Mouse (Mus musculus) heart, embryonic 16.5 days (tissue): ENCODE data around the gene Il16. TPM values are rescaled to one million over a fixed set of nuclear protein-coding genes. Genes with fewer than 3 reads are reported as not detected.
A peak's percentile ranks its signal among the peaks of the same experiment; 100 is the strongest.

Experiments
- ATAC-seq: fragments of 200-750 bp; cut with Nextera tagmentation; replicated peaks from 2 replicates; pipeline ENCODE4 v1.8.0; 2017; ENCODE audit warnings: moderate number of reproducible peaks; ENCODE audit not compliant: insufficient read depth, low FRiP score; ENCODE audit errors: extremely low read depth
- H3K27ac ChIP-seq: fragments of 300-500 bp; sonication (generic); 2 replicates; pipeline ENCODE4 v1.5.1; 2014; ENCODE audit warnings: mild to moderate bottlenecking, low read length, control low read depth, moderate library complexity
- H3K27me3 ChIP-seq: fragments of 300-500 bp; sonication (generic); 2 replicates; pipeline ENCODE4 v1.6.1; 2014; ENCODE audit warnings: low read length, mixed read lengths; ENCODE audit not compliant: control insufficient read depth, insufficient read depth
- H3K36me3 ChIP-seq: fragments of 300-500 bp; sonication (generic); 2 replicates; pipeline ENCODE4 v1.6.1; 2014; ENCODE audit not compliant: control insufficient read depth, insufficient read depth
- H3K4me1 ChIP-seq: fragments of 300-500 bp; sonication (generic); 2 replicates; pipeline ENCODE4 v1.6.1; 2014; ENCODE audit warnings: low read length, mixed read lengths; ENCODE audit not compliant: control insufficient read depth, insufficient read depth
- H3K4me2 ChIP-seq: fragments of 300-500 bp; sonication (generic); 2 replicates; pipeline ENCODE4 v1.6.1; 2014; ENCODE audit warnings: low read depth, mild to moderate bottlenecking, control low read depth, low read length
- H3K4me3 ChIP-seq: fragments of 300-500 bp; sonication (generic); 2 replicates; pipeline ENCODE4 v1.5.1; 2014; ENCODE audit warnings: mild to moderate bottlenecking, control low read depth, low read length
- H3K9ac ChIP-seq: fragments of 300-500 bp; sonication (generic); 2 replicates; pipeline ENCODE4 v1.6.1; 2014; ENCODE audit warnings: low read length, control low read depth
- H3K9me3 ChIP-seq: fragments of 300-500 bp; sonication (generic); replicated peaks from 2 replicates; pipeline ENCODE4 v1.6.1; 2016; ENCODE audit warnings: low read length; ENCODE audit not compliant: control insufficient read depth
- WGBS: fragments of 180-500 bp; shearing (Covaris S2); extraction: QIAGEN DNeasy Blood & Tissue Kit; methylation state at CpG from one replicate; pipeline ENCODE4 v1.1.7; 2014; 5-methylcytosine and 5-hydroxymethylcytosine counted together
- polyA plus RNA-seq: library from polyadenylated mRNA; unstranded; fragments of >200 nt; fragmentation: Nextera tagmentation; extraction: Ambion mirVana; gene quantifications from 2 replicates; pipeline ENCODE4 v1.2.1, GENCODE M21; 2015

Il16 gene
- polyA plus RNA-seq, 1 experiment from 2014 or later = 12.0 TPM

GRCm38 (mm10) chr7:83659159-83660065 is 86.1 kb downstream of the Il16 start:
- no peaks in the 10 kb centered on the region for H3K36me3 ChIP-seq
- 71% methylated on average over 9 of the region's 9 CpGs for WGBS
- no peaks in the 10 kb centered on the region; the same call in 1 of the 2 replicates for H3K9me3 ChIP-seq
- no peak overlapping the region for H3K4me2 ChIP-seq
- H3K27me3 ChIP-seq = no peaks in the 10 kb centered on the region
- H3K9ac ChIP-seq = no peak overlapping the region
- peak overlapping the region; percentile 68 for H3K27ac ChIP-seq
- 0 out of 2 replicates have a peak, but pooled peaks have one; percentile 31 for ATAC-seq
- no peak overlapping the region for H3K4me3 ChIP-seq
- no peaks in the 10 kb centered on the region for H3K4me1 ChIP-seq

- Histone ChIP-seq H3K9ac (no peak overlapping the region), H3K4me3 (no peak overlapping the region), H3K27ac (peak overlapping the region; percentile 66), H3K27me3 (no peaks in the 10 kb centered on the region), H3K4me1 (no peaks in the 10 kb centered on the region), H3K36me3 (no peaks in the 10 kb centered on the region), H3K9me3 (no peaks in the 10 kb centered on the region; the same call in 1 of the 2 replicates), H3K4me2 (no peak overlapping the region)
- ATAC-seq = no peak
- 77% methylated on average over 1 of the region's 1 CpGs for WGBS
These were observed 86.8 kb downstream of the Il16 start for GRCm38 (mm10) chr7:83658716-83659115.

- ATAC-seq = peak; percentile 69; the same call in 1 of the 2 replicates
- Histone ChIP-seq H3K27me3 (no peaks in the 10 kb centered on the region), H3K27ac (peak overlapping the region; percentile 72), H3K4me1 (no peaks in the 10 kb centered on the region), H3K9ac (peak overlapping the region; percentile 49; the same call in 1 of the 2 replicates), H3K9me3 (no peaks in the 10 kb centered on the region; the same call in 1 of the 2 replicates), H3K4me3 (peak overlapping the region; percentile 45), H3K36me3 (no peaks in the 10 kb centered on the region), H3K4me2 (peak overlapping the region; percentile 44)
- 48% methylated on average over 5 of the region's 5 CpGs for WGBS
These were observed 90.4 kb downstream of the Il16 start for GRCm38 (mm10) chr7:83654938-83655630.

GRCm38 (mm10) chr7:83654196-83654595 is 91.3 kb downstream of the Il16 start:
- Histone ChIP-seq H3K4me2 (peak overlapping the region; percentile 44), H3K36me3 (no peaks in the 10 kb centered on the region), H3K27me3 (no peaks in the 10 kb centered on the region), H3K9me3 (no peaks in the 10 kb centered on the region; the same call in 1 of the 2 replicates), H3K4me3 (peak overlapping the region; percentile 45), H3K9ac (no peak overlapping the region), H3K27ac (no peak overlapping the region), H3K4me1 (no peaks in the 10 kb centered on the region)
- no peak for ATAC-seq
- WGBS = 77% methylated on average over 2 of the region's 2 CpGs

- Histone ChIP-seq H3K9me3 (no peaks in the 10 kb centered on the region; the same call in 1 of the 2 replicates), H3K4me2 (peak overlapping the region; percentile 44), H3K4me1 (no peaks in the 10 kb centered on the region), H3K4me3 (peak overlapping the region; percentile 45), H3K9ac (no peak overlapping the region), H3K27me3 (no peaks in the 10 kb centered on the region), H3K36me3 (no peaks in the 10 kb centered on the region), H3K27ac (no peak overlapping the region)
- 74% methylated on average over 2 of the region's 2 CpGs for WGBS
- ATAC-seq = no peak
These were observed 91.9 kb downstream of the Il16 start for GRCm38 (mm10) chr7:83653605-83654051.

GRCm38 (mm10) chr7:83652498-83652897 is 93.0 kb downstream of the Il16 start:
- H3K4me2 ChIP-seq = no peak overlapping the region
- no peak for ATAC-seq
- 75% methylated on average over 5 of the region's 5 CpGs for WGBS

GRCm38 (mm10) chr7:83650638-83651037 is 94.9 kb downstream of the Il16 start:
- H3K27me3 ChIP-seq = no peaks in the 10 kb centered on the region
- no peaks in the 10 kb centered on the region for H3K9me3 ChIP-seq
- H3K4me1 ChIP-seq = no peaks in the 10 kb centered on the region
- H3K9ac ChIP-seq = no peak overlapping the region
- no peak overlapping the region for H3K27ac ChIP-seq
- no peak overlapping the region for H3K4me3 ChIP-seq
- no peak overlapping the region for H3K4me2 ChIP-seq
- no peak for ATAC-seq
- peaks cover 2% of the 10 kb centered on the region for H3K36me3 ChIP-seq
- WGBS = 65% methylated on average over 5 of the region's 5 CpGs

More at GRCm38 (mm10) chr7:83652498-83652897, 93.0 kb downstream of the Il16 start:
- H3K9me3 ChIP-seq = no peaks in the 10 kb centered on the region; the same call in 1 of the 2 replicates
- H3K36me3 ChIP-seq = no peaks in the 10 kb centered on the region; the same call in 1 of the 2 replicates
- H3K9ac ChIP-seq = no peak overlapping the region
- H3K4me3 ChIP-seq = no peak overlapping the region
- H3K27ac ChIP-seq = no peak overlapping the region
- no peaks in the 10 kb centered on the region for H3K4me1 ChIP-seq
- H3K27me3 ChIP-seq = no peaks in the 10 kb centered on the region

- H3K4me1 ChIP-seq = no peaks in the 10 kb centered on the region
- H3K36me3 ChIP-seq = peaks cover 6% of the 10 kb centered on the region
- H3K27ac ChIP-seq = no peak overlapping the region
- H3K9ac ChIP-seq = no peak overlapping the region
- no peak for ATAC-seq
- no peak overlapping the region for H3K4me3 ChIP-seq
- no peaks in the 10 kb centered on the region for H3K9me3 ChIP-seq
- no peaks in the 10 kb centered on the region for H3K27me3 ChIP-seq
- no peak overlapping the region for H3K4me2 ChIP-seq
- WGBS = 71% methylated on average over 7 of the region's 7 CpGs
These were observed 96.7 kb downstream of the Il16 start for GRCm38 (mm10) chr7:83648807-83649206.
